Mouse (Mus musculus) layer of hippocampus, adult 9-11 months (tissue): ENCODE data around the gene Ptx3.
"Not testable (repeated sequence)": the region's sequence is repeated elsewhere in the genome, so short reads cannot be mapped to it uniquely, and the experiment has no call there.

Experiments used
- DNase-seq: peaks from one replicate; pipeline ENCODE4 v3.0.0; 2022

Ptx3 gene

GRCm38 (mm10) chr3:66219655-66220191 is at the start of gene Ptx3:
Ptx3 (plus strand) TSS chr3:66219910.
- DNase-seq, result no peak

GRCm38 (mm10) chr3:66172907-66173306 is 46.8 kb upstream of the Ptx3 start:
- DNase-seq, result peak; percentile 10

- no peak for DNase-seq
Observed at GRCm38 (mm10) chr3:66179647-66180046, 40.1 kb upstream of the Ptx3 start.

GRCm38 (mm10) chr3:66193910-66194562 is 25.7 kb upstream of the Ptx3 start:
- DNase-seq, result no peak

- no peak for DNase-seq
Observed at GRCm38 (mm10) chr3:66208836-66209573, 10.7 kb upstream of the Ptx3 start.

- no peak for DNase-seq
Observed at GRCm38 (mm10) chr3:66213524-66213923, 6.2 kb upstream of the Ptx3 start.

- no peak for DNase-seq
Observed at GRCm38 (mm10) chr3:66215759-66216158, 4.0 kb upstream of the Ptx3 start.

GRCm38 (mm10) chr3:66220554-66221242 is 988 bp downstream of the Ptx3 start:
- peak; percentile 7 for DNase-seq

GRCm38 (mm10) chr3:66221243-66221611 is 1.5 kb downstream of the Ptx3 start:
- no peak for DNase-seq

GRCm38 (mm10) chr3:66224931-66225537 is 5.3 kb downstream of the Ptx3 start:
- DNase-seq, result no peak

GRCm38 (mm10) chr3:66236234-66236871 is 16.6 kb downstream of the Ptx3 start:
- DNase-seq, result not testable (repeated sequence)

- no peak for DNase-seq
Observed at GRCm38 (mm10) chr3:66240476-66240875, 20.8 kb downstream of the Ptx3 start.

- DNase-seq, result no peak
Observed at GRCm38 (mm10) chr3:66251842-66252241, 32.1 kb downstream of the Ptx3 start.

GRCm38 (mm10) chr3:66254504-66255105 is 34.9 kb downstream of the Ptx3 start:
- no peak for DNase-seq

- DNase-seq, result no peak
Observed at GRCm38 (mm10) chr3:66262319-66262718, 42.6 kb downstream of the Ptx3 start.

GRCm38 (mm10) chr3:66263270-66263669 is 43.6 kb downstream of the Ptx3 start:
- no peak for DNase-seq
